8 mouse cellular contexts compared by ENCODE assay signal in the genomic region with DNA sequence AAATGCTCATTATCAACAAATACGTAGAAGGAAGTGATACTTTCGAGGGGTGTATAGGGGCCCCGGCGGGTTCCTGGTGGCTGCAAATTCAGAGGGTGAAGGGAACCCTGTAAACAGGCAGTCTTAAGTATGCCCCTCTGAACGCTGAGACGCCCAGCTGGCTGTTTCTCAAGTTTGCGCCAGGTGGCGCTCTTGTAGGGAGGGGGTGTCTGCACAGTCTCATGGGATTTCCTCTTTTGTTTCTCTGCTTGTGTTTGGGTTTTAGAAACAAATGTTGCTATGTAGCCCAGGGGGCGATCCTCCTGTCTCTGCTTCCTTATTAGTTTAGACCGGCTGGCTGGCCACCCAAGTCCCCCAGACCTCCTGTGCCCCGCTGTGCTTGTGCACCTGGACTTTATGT. TPM values are rescaled to one million over a fixed set of nuclear protein-coding genes. Genes with fewer than 3 reads are reported as not detected.
DNase-seq lines count a peak whose midpoint lies in the region; ATAC-seq lines count a peak whose summit lies in the region.

No protein-coding gene starts in this region.

- no peak overlapping the region for H3K4me2 ChIP-seq in midbrain, embryonic 11.5 days
- H3K4me2 ChIP-seq in midbrain, embryonic 15.5 days = no peak overlapping the region
- no peak overlapping the region for H3K4me2 ChIP-seq in forebrain, embryonic 14.5 days (ENCODE audit: low read length)
- no peak overlapping the region for H3K4me2 ChIP-seq in liver, embryonic 11.5 days

- WGBS in midbrain, embryonic 11.5 days = 31% methylated on average over 11 of the region's 11 CpGs
- WGBS in midbrain, embryonic 15.5 days = 23% methylated on average over 11 of the region's 11 CpGs
- WGBS in forebrain, embryonic 14.5 days = 19% methylated on average over 11 of the region's 11 CpGs
- WGBS in liver, embryonic 11.5 days = 16% methylated on average over 11 of the region's 11 CpGs

- H3K36me3 ChIP-seq in midbrain, embryonic 11.5 days (ENCODE audit: control insufficient read depth, insufficient read depth, low read length) = no peaks in the 10 kb centered on the region
- peaks cover 7% of the 10 kb centered on the region; the same call in 1 of the 2 replicates for H3K36me3 ChIP-seq in midbrain, embryonic 15.5 days (replicated peaks)
- peaks cover 3% of the 10 kb centered on the region; the same call in 1 of the 2 replicates for H3K36me3 ChIP-seq in forebrain, embryonic 14.5 days (ENCODE audit: control insufficient read depth, insufficient read depth, low read length)
- H3K36me3 ChIP-seq in liver, embryonic 11.5 days (ENCODE audit: control insufficient read depth, insufficient read depth, low read length) = no peaks in the 10 kb centered on the region

- peak; percentile 89 for DNase-seq in midbrain, embryonic 11.5 days (ENCODE audit: low spot score, missing footprints)
- peak; percentile 47 to 58 for DNase-seq in adrenal gland, adult 18-20 months (ENCODE audit: low spot score in 2 of 2)
- DNase-seq in forebrain, embryonic 14.5 days (ENCODE audit: low spot score) = peak; percentile 58
- DNase-seq in hindlimb bud, embryonic 11.5 days (ENCODE audit: extremely low spot score, low read depth, low spot score) = peak; percentile 8
- DNase-seq in liver, embryonic 11.5 days (ENCODE audit: low spot score) = no peak
- peak; percentile 3 for DNase-seq in retina, adult 2 months (ENCODE audit: low read depth, low spot score)
- peak; percentile 79 for DNase-seq in thymus, postnatal 25 days

- ATAC-seq in midbrain, embryonic 11.5 days (ENCODE audit: low FRiP score) = peak; percentile 36; the same call in 1 of the 2 replicates
- ATAC-seq in midbrain, embryonic 15.5 days (replicated peaks) = no peak
- peak; percentile 54; the same call in 1 of the 2 replicates for ATAC-seq in forebrain, embryonic 14.5 days
- peak; percentile 43; the same call in 1 of the 2 replicates for ATAC-seq in liver, embryonic 11.5 days (replicated peaks; ENCODE audit: low FRiP score)

- no peaks in the 10 kb centered on the region for H3K9me3 ChIP-seq in midbrain, embryonic 11.5 days (ENCODE audit: control insufficient read depth, low read length)
- no peaks in the 10 kb centered on the region for H3K9me3 ChIP-seq in midbrain, embryonic 15.5 days
- H3K9me3 ChIP-seq in forebrain, embryonic 14.5 days (replicated peaks; ENCODE audit: control insufficient read depth, low read length) = no peaks in the 10 kb centered on the region
- H3K9me3 ChIP-seq in liver, embryonic 11.5 days (ENCODE audit: control insufficient read depth, low read length) = no peaks in the 10 kb centered on the region

- no peak overlapping the region for H3K9ac ChIP-seq in midbrain, embryonic 11.5 days (ENCODE audit: low read length)
- no peak overlapping the region for H3K9ac ChIP-seq in midbrain, embryonic 15.5 days
- H3K9ac ChIP-seq in forebrain, embryonic 14.5 days (ENCODE audit: low read length) = no peak overlapping the region
- H3K9ac ChIP-seq in liver, embryonic 11.5 days (ENCODE audit: low read depth, low read length) = no peak overlapping the region

- H3K4me3 ChIP-seq in midbrain, embryonic 11.5 days (ENCODE audit: low read depth, low read length) = no peak overlapping the region
- no peak overlapping the region for H3K4me3 ChIP-seq in midbrain, embryonic 15.5 days
- H3K4me3 ChIP-seq in forebrain, embryonic 14.5 days (ENCODE audit: low read depth, low read length) = no peak overlapping the region
- H3K4me3 ChIP-seq in liver, embryonic 11.5 days (ENCODE audit: low read depth, low read length) = no peak overlapping the region

- H3K4me1 ChIP-seq in midbrain, embryonic 11.5 days (ENCODE audit: control insufficient read depth, insufficient read depth, low read length) = peaks cover 2% of the 10 kb centered on the region; the same call in 1 of the 2 replicates
- no peaks in the 10 kb centered on the region for H3K4me1 ChIP-seq in midbrain, embryonic 15.5 days
- H3K4me1 ChIP-seq in forebrain, embryonic 14.5 days (ENCODE audit: control insufficient read depth, insufficient read depth, low read length) = no peaks in the 10 kb centered on the region
- no peaks in the 10 kb centered on the region for H3K4me1 ChIP-seq in liver, embryonic 11.5 days (replicated peaks; ENCODE audit: control insufficient read depth, insufficient read depth, low read length)

- H3K27ac ChIP-seq in midbrain, embryonic 11.5 days (ENCODE audit: low read depth, low read length) = no peak overlapping the region
- H3K27ac ChIP-seq in midbrain, embryonic 15.5 days = no peak overlapping the region
- no peak overlapping the region for H3K27ac ChIP-seq in forebrain, embryonic 14.5 days (ENCODE audit: low read depth, low read length)
- no peak overlapping the region for H3K27ac ChIP-seq in liver, embryonic 11.5 days (ENCODE audit: low read depth, low read length)

- H3K27me3 ChIP-seq in midbrain, embryonic 11.5 days (ENCODE audit: control insufficient read depth, insufficient read depth, low read length) = no peaks in the 10 kb centered on the region
- no peaks in the 10 kb centered on the region for H3K27me3 ChIP-seq in midbrain, embryonic 15.5 days (replicated peaks)
- H3K27me3 ChIP-seq in forebrain, embryonic 14.5 days (replicated peaks; ENCODE audit: control insufficient read depth, insufficient read depth, low read length) = no peaks in the 10 kb centered on the region
- H3K27me3 ChIP-seq in liver, embryonic 11.5 days (replicated peaks; ENCODE audit: control insufficient read depth, insufficient read depth, low read length) = no peaks in the 10 kb centered on the region

RNA-seq across cellular contexts. Expression of a gene that starts 29.3 kb away (rescaled TPM):
- 35.9 and 37.0 TPM in 2 replicates for polyA plus RNA-seq in midbrain, embryonic 11.5 days (2014; fragmentation: Nextera tagmentation; extraction: Ambion mirVana)
- 53.9 and 54.0 TPM in 2 replicates for polyA plus RNA-seq in midbrain, embryonic 15.5 days (2015; fragmentation: Nextera tagmentation; extraction: Ambion mirVana)
- total RNA-seq in adrenal gland, adult 18-20 months (2021) = 10 to 100 TPM; 69.6 to 72.9 TPM
- 47.0 and 47.1 TPM in 2 replicates for polyA plus RNA-seq in forebrain, embryonic 14.5 days (2014; fragmentation: Nextera tagmentation; extraction: Ambion mirVana)
- 13.8 and 16.3 TPM in 2 replicates for polyA plus RNA-seq in liver, embryonic 11.5 days (2014; fragmentation: Nextera tagmentation; extraction: Ambion mirVana)

RNA-seq across cellular contexts. Expression of a gene that starts 31.6 kb away (rescaled TPM):
- polyA plus RNA-seq in midbrain, embryonic 11.5 days (2014; fragmentation: Nextera tagmentation; extraction: Ambion mirVana) = 35.0 and 37.2 TPM in 2 replicates
- polyA plus RNA-seq in midbrain, embryonic 15.5 days (2015; fragmentation: Nextera tagmentation; extraction: Ambion mirVana) = 29.2 and 32.3 TPM in 2 replicates
- 10 to 100 TPM; 66.6 to 78.6 TPM for total RNA-seq in adrenal gland, adult 18-20 months (2021)
- 22.2 and 26.8 TPM in 2 replicates for polyA plus RNA-seq in forebrain, embryonic 14.5 days (2014; fragmentation: Nextera tagmentation; extraction: Ambion mirVana)
- polyA plus RNA-seq in liver, embryonic 11.5 days (2014; fragmentation: Nextera tagmentation; extraction: Ambion mirVana) = 27.9 and 32.5 TPM in 2 replicates

RNA-seq across cellular contexts. Expression of a gene that starts 48.8 kb away (rescaled TPM):
- polyA plus RNA-seq in midbrain, embryonic 11.5 days (2014; fragmentation: Nextera tagmentation; extraction: Ambion mirVana) = 0.63 and 0.66 TPM in 2 replicates
- 6.4 and 6.6 TPM in 2 replicates for polyA plus RNA-seq in midbrain, embryonic 15.5 days (2015; fragmentation: Nextera tagmentation; extraction: Ambion mirVana)
- total RNA-seq in adrenal gland, adult 18-20 months (2021) = 10 to 100 TPM in 1 of 2 experiments, 1 to 10 TPM in 1; 6.3 to 12.0 TPM
- polyA plus RNA-seq in forebrain, embryonic 14.5 days (2014; fragmentation: Nextera tagmentation; extraction: Ambion mirVana) = 1.8 and 2.3 TPM in 2 replicates
- 0.09 and 0.10 TPM in 2 replicates for polyA plus RNA-seq in liver, embryonic 11.5 days (2014; fragmentation: Nextera tagmentation; extraction: Ambion mirVana)
